Mouse (Mus musculus) ES-CJ7 (cell line): ENCODE results near the gene Maco1.
"Not testable (repeated sequence)": the region's sequence is repeated elsewhere in the genome, so short reads cannot be mapped to it uniquely, and the experiment has no call there.

Source experiments
- DNase-seq: peaks from one replicate; pipeline ENCODE4 v3.0.0; 2011; ENCODE audit warnings: low read depth, low spot score

Gene Maco1

GRCm38 (mm10) chr4:134814229-134814571 is 38.9 kb downstream of the Maco1 start:
- DNase-seq, result no peak

DNA sequence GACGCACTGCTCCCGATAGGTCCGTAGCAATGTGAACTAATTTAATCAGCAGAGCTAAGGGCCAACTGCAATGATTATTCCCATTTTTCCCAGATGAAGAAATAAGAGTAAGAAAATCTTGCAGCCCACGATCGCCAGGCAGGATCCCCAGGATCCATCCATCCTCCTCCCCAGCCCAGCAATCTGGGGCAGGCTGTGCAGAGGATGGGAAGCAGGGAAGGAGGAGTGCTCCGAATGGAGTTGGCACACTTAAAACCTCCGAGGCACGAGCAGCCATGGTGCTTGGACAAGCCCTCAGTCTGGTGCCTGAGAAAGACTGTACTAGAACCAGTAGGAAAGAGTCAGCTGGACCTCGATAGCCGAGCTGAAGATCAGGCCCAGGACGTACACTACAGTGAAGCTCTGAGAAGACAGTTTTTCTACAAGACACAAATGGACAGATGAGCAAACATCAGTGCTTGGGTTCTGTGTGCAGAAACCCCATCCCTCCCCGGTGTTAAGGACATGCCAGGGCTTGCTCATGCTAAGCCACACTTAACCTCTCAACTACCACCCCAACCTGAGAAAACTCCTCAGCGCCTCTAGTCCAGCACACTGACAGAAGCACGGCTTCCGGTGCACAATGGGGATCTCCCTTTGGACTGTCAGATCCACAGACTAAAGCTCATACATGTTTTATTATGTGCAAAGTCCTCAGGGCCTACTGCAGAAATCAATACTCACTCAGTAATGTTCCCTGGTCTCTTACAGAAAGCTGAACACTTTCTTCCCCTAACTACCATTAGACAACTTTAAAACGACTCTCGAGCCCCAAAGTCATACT is 39.5 kb downstream of the Maco1 start:
- no peak for DNase-seq

GRCm38 (mm10) chr4:134804765-134805164 is 48.4 kb downstream of the Maco1 start:
- DNase-seq, result no peak

- DNase-seq, result no peak
These were observed 50.4 kb downstream of the Maco1 start for GRCm38 (mm10) chr4:134802765-134803164.

DNA sequence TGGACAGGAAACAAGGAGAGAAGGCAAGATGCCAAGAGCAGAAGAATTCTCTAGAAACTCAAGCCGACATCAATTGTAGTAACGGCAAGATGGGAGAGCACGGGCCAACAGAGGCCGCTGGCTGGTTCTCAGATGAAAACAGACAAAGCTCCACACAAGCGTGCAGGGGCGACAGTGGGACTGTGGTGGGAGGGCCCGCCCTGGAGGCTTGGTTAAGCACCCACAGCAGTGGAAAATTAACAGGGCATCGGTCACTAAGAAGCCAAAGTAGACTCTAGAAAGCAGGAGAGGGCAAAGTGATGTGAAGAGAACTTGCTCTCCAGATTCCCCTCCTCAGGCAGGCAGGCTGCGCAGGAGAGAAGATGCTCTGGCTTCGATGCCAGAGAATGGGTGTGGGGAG is 51.0 kb downstream of the Maco1 start:
- no peak for DNase-seq

DNA sequence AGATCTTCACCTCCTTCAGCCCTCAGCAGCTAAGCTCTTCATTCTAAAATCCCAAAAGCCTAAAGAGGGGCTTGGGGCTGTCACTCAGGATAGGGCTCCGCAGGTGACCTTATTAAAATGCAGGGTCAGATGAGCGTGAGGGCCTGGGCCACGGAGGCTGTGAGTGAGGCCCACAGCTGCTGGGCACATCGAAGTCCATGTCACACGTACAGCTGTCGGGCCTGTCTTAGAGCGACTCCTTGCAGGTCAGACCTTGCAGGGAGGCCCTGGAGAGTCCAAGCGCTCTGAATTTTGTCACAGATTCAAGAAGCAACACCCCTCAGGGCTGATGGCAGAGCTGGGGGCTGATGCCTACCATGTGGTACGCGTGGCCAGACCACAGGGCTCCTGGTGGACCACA is 52.5 kb downstream of the Maco1 start:
- DNase-seq, result no peak

GRCm38 (mm10) chr4:134800098-134800497 is 53.0 kb downstream of the Maco1 start:
- DNase-seq, result no peak

GRCm38 (mm10) chr4:134799272-134799671 is 53.9 kb downstream of the Maco1 start:
- DNase-seq, result peak; percentile 78

DNA sequence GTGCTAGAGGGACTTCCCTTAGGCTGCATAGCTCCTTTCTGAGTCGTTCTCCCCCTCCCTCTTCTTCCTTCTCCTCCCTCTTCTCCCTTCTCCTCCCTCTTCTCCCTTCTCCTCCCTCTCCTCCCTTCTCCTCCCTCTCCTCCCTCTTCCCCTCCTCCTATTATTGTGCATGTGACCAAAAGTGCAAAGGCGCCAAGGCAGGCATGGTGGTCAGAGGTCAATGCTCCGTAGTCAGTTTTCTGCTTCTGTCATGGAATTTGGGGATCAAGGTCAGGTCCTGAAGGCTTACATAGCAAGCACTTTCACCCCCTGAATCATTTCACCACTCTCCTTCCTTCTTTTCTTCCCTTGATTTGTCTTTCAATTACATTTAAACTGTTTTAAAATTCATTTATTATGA is 54.3 kb downstream of the Maco1 start:
- DNase-seq, result no peak

DNA sequence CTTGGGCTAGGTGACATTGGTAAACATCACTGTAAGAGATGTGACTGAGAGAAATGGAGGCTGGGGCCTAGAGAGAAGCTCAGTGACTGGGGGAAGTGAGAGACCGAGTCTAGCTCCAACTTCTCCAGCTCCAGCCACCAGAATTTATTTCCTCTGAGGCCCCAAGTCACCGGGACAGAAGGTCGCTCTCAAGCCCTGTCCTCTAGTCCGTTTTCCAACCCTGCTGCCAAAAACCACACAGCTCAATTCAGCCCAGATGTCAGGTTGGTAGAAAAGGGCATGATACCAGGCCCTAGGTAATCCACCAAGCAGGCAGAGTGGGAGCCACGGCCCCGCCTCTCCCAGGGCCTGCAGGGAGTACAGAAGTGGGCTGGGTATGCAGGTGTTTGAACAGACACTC is 55.5 kb downstream of the Maco1 start:
- DNase-seq, result no peak

DNA sequence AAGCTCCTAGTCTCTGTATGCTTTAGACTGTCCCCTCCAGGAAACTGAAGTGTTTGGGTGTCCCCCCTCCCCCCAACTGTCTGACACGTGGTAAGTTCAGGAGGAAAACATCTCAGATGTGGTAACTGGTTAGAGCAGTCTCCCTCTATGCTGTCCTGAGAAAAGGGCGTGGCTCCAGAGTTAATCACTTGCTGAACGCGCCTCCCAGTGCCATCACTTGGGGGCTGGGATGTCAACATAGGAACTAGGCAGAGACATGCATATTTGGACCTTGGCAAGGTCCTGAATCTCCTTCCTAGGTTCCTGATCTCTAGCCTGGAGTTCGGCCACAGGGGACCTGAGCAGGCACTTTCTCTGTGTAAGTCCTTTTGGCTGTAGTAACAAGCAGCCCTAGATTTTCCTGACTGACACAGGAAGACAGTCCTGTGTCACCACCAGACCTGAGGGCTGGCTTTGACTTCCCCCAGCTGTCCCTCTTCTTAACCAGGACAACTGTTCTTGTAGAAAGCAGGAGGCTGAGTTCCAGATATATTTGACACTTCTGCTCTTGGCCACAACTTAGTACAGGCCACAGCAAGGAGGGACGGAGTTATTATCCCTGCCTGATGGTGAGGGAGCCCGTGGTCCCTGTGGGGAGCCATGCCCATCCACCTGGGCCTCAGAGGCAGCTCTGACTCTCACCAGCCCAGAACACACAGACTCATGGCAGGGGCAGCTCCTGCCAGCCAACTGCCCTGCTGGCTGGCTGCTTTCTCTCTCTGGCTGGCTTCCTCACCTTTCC is 56.4 kb downstream of the Maco1 start:
- peak; percentile 65 for DNase-seq

- DNase-seq, result no peak
These were observed 57.2 kb downstream of the Maco1 start for GRCm38 (mm10) chr4:134795819-134796485.

DNA sequence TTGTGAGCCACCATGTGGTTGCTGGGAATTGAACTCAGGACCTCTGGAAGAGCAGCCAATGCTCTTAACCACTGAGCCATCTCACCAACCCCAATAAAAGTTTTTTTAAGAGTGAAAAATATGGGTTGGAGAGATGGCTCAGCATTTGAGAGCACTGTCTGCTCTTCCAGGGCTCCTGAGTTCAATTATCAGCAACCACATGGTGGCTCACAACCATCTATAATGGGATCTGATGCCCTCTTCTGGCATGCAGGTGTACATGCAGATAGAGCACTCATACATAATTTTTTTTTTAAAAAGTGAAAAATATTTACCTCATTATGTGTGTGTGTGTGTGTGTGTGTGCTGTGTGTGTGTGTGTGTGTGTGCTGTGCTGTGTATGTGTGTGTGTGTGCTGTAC is 58.2 kb downstream of the Maco1 start:
- not testable (repeated sequence) for DNase-seq

DNA sequence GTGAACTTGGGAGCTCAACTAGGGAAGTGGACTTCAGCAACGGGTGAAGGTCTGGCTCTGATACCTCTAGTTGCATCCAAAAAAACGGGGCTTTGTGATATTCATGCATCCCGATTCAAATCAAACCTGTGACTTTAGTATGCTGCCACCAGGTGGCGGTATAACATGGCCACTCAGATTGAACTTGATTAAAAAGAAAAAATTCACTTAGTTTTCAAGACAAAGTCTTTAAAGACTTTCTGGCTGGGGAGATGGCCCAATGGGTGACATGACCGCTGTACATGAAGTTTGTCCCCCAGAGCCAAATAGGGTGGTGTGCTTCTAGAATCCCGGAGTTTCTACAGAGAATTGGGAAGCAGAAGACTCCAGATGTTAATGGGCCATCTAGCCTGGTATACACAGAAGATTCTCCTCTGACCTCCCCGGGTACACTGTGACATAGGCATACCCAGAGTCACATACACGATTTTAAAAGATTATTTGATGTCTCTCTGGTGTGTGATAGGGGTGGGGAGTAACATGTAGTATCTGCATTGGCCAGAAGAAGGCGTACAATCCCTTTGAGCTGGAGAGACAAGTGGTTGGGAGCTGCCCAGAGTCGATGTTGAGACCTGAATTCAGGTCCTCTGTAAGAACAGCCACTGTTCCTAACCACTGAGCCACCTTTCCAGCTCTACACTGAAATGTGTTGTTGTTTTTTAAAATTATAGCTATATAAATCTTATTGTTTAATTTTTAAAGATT is 59.8 kb downstream of the Maco1 start:
- DNase-seq, result peak; percentile 68

- no peak for DNase-seq
These were observed 61.4 kb downstream of the Maco1 start for GRCm38 (mm10) chr4:134791731-134792130.

DNA sequence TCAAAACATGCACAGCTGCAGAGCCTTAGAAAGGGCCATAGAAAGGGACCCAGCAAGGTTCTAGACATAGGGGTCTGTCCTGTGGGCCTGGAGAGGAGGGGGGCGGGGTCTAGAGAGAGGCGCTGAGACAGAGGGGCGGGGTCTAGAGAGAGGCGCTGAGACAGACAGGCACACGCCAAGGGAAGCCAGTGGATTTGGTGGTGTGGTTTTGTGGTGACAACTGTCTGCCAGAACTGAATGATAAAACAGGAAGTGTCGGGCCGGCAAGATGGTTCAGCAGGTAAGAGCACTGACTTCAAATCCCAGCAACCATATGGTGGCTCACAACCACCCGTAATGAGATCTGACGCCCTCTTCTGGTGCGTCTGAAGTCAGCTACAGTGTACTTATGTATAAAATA is 66.2 kb downstream of the Maco1 start:
- peak; percentile 55 for DNase-seq

DNA sequence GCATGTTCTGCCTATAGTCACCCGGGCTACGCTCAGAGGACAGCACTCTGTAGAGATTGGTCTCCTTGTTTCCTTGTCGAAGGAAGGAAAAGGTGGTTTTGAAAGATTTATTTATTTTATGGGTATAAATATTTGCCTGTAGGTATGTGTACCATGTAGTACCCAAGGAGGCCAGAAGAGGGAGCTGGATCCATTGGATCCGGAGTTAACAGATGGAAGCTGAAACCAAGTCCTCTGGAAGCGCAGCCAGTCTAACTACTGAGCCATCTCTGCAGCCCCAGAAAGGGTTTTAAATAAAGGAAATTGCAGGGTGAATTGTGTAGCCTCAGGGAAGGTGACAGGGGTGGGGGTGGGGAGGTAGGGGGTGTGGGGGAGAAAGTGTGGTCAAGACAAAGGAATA is 68.4 kb downstream of the Maco1 start:
- peak; percentile 82 for DNase-seq

- peak; percentile 31 for DNase-seq
These were observed 73.8 kb downstream of the Maco1 start for GRCm38 (mm10) chr4:134779136-134779934.

- DNase-seq, result no peak
These were observed 76.9 kb downstream of the Maco1 start for GRCm38 (mm10) chr4:134776246-134776645.

DNA sequence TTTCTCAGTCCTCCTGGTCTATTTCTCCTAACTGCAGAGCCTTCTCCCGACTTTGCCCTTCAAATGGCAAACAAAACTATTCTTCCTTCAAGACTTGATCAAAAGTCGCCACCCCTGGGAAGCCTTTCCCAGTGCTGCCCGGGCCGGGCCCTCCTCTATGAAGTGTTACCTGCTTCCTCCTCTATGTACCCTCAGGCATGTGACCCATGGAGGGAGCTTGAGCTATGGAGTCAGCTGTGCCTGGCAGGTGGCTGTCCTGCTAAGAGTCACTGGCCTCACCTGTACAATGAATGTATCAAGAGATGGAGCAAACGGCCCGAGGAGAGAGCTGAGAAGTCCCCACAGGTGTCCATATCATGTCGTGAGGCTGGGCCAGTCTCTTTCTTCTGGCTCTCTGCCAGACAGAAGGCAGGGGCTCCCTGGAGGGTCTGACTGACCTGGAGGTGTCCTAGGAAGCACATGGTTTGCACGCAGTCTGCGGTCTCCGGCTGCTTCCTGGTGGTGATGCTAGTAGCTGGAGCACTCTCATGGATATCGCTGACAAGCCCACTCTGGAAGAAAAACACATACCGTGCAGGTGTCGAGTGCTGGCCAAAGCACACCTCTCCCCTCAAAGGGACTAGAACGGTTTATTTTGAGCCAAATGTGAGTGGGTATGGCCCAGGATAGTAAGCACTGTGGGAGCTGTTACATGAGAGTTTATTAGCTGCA is 77.8 kb downstream of the Maco1 start:
- no peak for DNase-seq
